Mouse (Mus musculus) lung, embryonic 14.5 days (tissue): ENCODE results near the gene Arhgap18. TPM values are rescaled to one million over a fixed set of nuclear protein-coding genes. Genes with fewer than 3 reads are reported as not detected.

Experiments
- ATAC-seq: fragments of 200-750 bp; cut with Nextera tagmentation; 2 replicates; pipeline ENCODE4 v1.8.0; 2017; ENCODE audit warnings: mild to moderate bottlenecking, moderate TSS enrichment, moderate library complexity; ENCODE audit not compliant: insufficient read depth
- DNase-seq: peaks from one replicate; pipeline ENCODE4 v3.0.0-alpha.2; 2015
- H3K27ac ChIP-seq: fragments of 300-500 bp; sonication (generic); 2 replicates; pipeline ENCODE4 v1.5.1; 2014; ENCODE audit warnings: low read depth, mild to moderate bottlenecking, moderate library complexity
- H3K27me3 ChIP-seq: fragments of 300-500 bp; sonication (generic); 2 replicates; pipeline ENCODE4 v1.6.1; 2014; ENCODE audit warnings: low read length, control low read depth; ENCODE audit not compliant: insufficient read depth
- H3K36me3 ChIP-seq: fragments of 300-500 bp; sonication (generic); 2 replicates; pipeline ENCODE4 v1.6.1; 2014; ENCODE audit warnings: control low read depth; ENCODE audit not compliant: insufficient read depth
- H3K4me1 ChIP-seq: fragments of 300-500 bp; sonication (generic); 2 replicates; pipeline ENCODE4 v1.6.1; 2014; ENCODE audit warnings: antibody characterized with exemption, control low read depth; ENCODE audit not compliant: insufficient read depth
- H3K4me2 ChIP-seq: fragments of 300-500 bp; sonication (generic); 2 replicates; pipeline ENCODE4 v1.6.1; 2014; ENCODE audit warnings: mild to moderate bottlenecking
- H3K4me3 ChIP-seq: fragments of 300-500 bp; sonication (generic); 2 replicates; pipeline ENCODE4 v1.5.1; 2014; ENCODE audit warnings: low read depth, low read length
- H3K9ac ChIP-seq: fragments of 300-500 bp; sonication (generic); 2 replicates; pipeline ENCODE4 v1.6.1; 2014
- H3K9me3 ChIP-seq: fragments of 300-500 bp; sonication (generic); 2 replicates; pipeline ENCODE4 v1.6.1; 2016; ENCODE audit warnings: low read depth, low read length, control low read depth
- CTCF ChIP-seq: IDR thresholded peaks from 2 replicates; pipeline ENCODE4 v1.5.1; 2016; ENCODE audit warnings: antibody characterized with exemption, low read depth
- WGBS: fragments of 180-500 bp; shearing (Covaris S2); extraction: QIAGEN DNeasy Blood & Tissue Kit; methylation state at CpG from one replicate; pipeline ENCODE4 v1.1.7; 2014; 5-methylcytosine and 5-hydroxymethylcytosine counted together
- polyA plus RNA-seq: library from polyadenylated mRNA; unstranded; fragments of >200 nt; fragmentation: Nextera tagmentation; extraction: Ambion mirVana; gene quantifications from 2 replicates; pipeline ENCODE4 v1.2.1, GENCODE M21; 2014

The Arhgap18 gene
- polyA plus RNA-seq, 1 experiment from 2014 or later, result 49.6 TPM

DNA sequence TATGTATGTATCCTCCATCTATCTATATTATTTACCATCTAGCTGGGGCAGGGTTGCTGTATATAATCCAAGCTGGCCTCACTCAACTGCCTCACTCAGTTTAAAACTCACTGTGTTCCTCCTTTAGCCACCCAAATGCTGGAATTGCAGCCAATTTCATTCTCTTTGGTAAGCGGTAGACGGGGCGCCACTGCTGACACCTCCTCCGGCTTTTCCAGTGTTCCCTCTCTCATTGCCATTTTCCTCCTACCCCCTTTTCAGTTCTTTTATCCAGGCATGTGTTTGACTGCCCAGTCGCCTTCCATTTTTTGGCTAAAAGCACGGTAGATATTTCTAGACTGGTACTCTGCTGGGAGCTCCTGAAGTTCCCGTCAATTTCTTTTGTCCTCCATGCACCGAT is 62.4 kb downstream of the Arhgap18 start:
- Histone ChIP-seq H3K36me3 (no peaks in the 10 kb centered on the region), H3K4me1 (no peaks in the 10 kb centered on the region), H3K4me3 (no peak overlapping the region), H3K27ac (no peak overlapping the region), H3K9ac (no peak overlapping the region), H3K4me2 (no peak overlapping the region), H3K27me3 (no peaks in the 10 kb centered on the region), H3K9me3 (no peaks in the 10 kb centered on the region)
- WGBS, result 91% methylated on average over 8 of the region's 8 CpGs
- DNase-seq (no peak), ATAC-seq (no peak)
- no peak for TF ChIP-seq CTCF

GRCm38 (mm10) chr10:26820326-26820725 is 67.1 kb downstream of the Arhgap18 start:
- ATAC-seq (no peak), DNase-seq (no peak)
- no peaks in the 10 kb centered on the region for H3K9me3 ChIP-seq
- H3K27me3 ChIP-seq, result no peaks in the 10 kb centered on the region
- no peaks in the 10 kb centered on the region for H3K36me3 ChIP-seq
- H3K4me3 ChIP-seq, result no peak overlapping the region
- no peak overlapping the region for H3K4me2 ChIP-seq
- no peak overlapping the region for H3K9ac ChIP-seq
- H3K27ac ChIP-seq, result no peak overlapping the region
- TF ChIP-seq CTCF, result no peak
- no peaks in the 10 kb centered on the region for H3K4me1 ChIP-seq

GRCm38 (mm10) chr10:26820936-26821335 is 67.7 kb downstream of the Arhgap18 start:
- no peak for DNase-seq
- 77% methylated on average over 1 of the region's 1 CpGs for WGBS
- no peak for TF ChIP-seq CTCF
- H3K9ac ChIP-seq, result no peak overlapping the region
- no peaks in the 10 kb centered on the region for H3K4me1 ChIP-seq
- H3K27me3 ChIP-seq, result no peaks in the 10 kb centered on the region
- no peaks in the 10 kb centered on the region for H3K9me3 ChIP-seq
- no peak for ATAC-seq
- H3K36me3 ChIP-seq, result no peaks in the 10 kb centered on the region
- no peak overlapping the region for H3K4me2 ChIP-seq
- no peak overlapping the region for H3K4me3 ChIP-seq
- no peak overlapping the region for H3K27ac ChIP-seq

- Histone ChIP-seq H3K4me2 (no peak overlapping the region), H3K27me3 (no peaks in the 10 kb centered on the region), H3K36me3 (no peaks in the 10 kb centered on the region), H3K4me1 (no peaks in the 10 kb centered on the region), H3K9me3 (no peaks in the 10 kb centered on the region), H3K4me3 (no peak overlapping the region), H3K9ac (no peak overlapping the region), H3K27ac (no peak overlapping the region)
- TF ChIP-seq CTCF, result no peak
- no peak for DNase-seq
- WGBS, result 63% methylated on average over 5 of the region's 5 CpGs
- ATAC-seq, result no peak
Observed at GRCm38 (mm10) chr10:26823997-26824396, 70.8 kb downstream of the Arhgap18 start.

- DNase-seq (no peak), ATAC-seq (no peak)
- Histone ChIP-seq H3K9me3 (no peaks in the 10 kb centered on the region), H3K27me3 (no peaks in the 10 kb centered on the region), H3K9ac (no peak overlapping the region), H3K27ac (no peak overlapping the region), H3K4me2 (no peak overlapping the region), H3K36me3 (no peaks in the 10 kb centered on the region), H3K4me1 (no peaks in the 10 kb centered on the region), H3K4me3 (no peak overlapping the region)
- TF ChIP-seq CTCF, result no peak
- 76% methylated on average over 8 of the region's 8 CpGs for WGBS
Observed at GRCm38 (mm10) chr10:26825246-26825889, 72.1 kb downstream of the Arhgap18 start.

GRCm38 (mm10) chr10:26827315-26827714 is 74.1 kb downstream of the Arhgap18 start:
- Histone ChIP-seq H3K4me1 (no peaks in the 10 kb centered on the region), H3K27ac (no peak overlapping the region), H3K27me3 (no peaks in the 10 kb centered on the region), H3K4me3 (no peak overlapping the region), H3K36me3 (no peaks in the 10 kb centered on the region), H3K9ac (no peak overlapping the region), H3K4me2 (no peak overlapping the region), H3K9me3 (no peaks in the 10 kb centered on the region)
- ATAC-seq, result no peak
- 52% methylated on average over 5 of the region's 5 CpGs for WGBS
- DNase-seq, result no peak
- no peak for TF ChIP-seq CTCF

DNA sequence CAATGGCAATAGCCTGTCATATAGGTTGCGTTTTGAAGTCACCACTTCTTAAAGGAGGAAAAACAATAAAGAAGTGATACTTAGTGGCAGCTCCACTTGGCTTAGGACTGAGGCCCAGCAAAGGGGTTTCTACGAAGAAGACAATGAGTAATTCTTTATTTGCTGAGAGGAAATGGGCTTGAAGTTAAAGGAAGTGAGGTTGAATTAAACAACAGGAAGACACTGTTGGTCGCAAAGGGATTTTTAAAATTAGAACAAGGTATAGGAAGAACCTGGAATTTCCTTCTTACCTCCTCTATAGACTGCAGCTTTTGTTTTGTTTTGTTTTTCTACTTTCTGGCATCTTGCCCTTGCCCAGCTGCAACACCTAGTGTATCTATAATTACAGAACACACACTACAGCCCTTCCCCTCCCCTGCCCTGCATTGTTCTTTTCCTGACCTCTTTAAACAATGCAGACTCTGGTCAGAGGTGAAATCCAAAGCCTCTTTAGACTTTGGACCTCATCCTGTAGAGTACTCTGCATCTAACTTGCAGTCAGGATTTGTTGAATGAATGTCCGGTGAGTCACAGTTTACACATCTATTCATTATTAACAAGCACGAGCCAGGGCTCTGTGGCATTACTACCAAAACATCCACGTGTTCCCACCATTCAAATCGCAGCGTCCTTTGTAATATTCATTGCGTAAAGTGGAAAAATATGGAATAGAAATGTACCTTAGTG is 75.4 kb downstream of the Arhgap18 start:
- 62% methylated on average over 9 of the region's 9 CpGs for WGBS
- no peak overlapping the region for H3K27ac ChIP-seq

More for the DNA sequence above, 75.4 kb downstream of the Arhgap18 start:
- H3K4me3 ChIP-seq, result no peak overlapping the region
- ATAC-seq, result peak; percentile 92
- H3K27me3 ChIP-seq, result no peaks in the 10 kb centered on the region
- DNase-seq, result peak; percentile 72
- H3K4me1 ChIP-seq, result no peaks in the 10 kb centered on the region
- no peak for TF ChIP-seq CTCF
- H3K4me2 ChIP-seq, result no peak overlapping the region
- H3K36me3 ChIP-seq, result no peaks in the 10 kb centered on the region
- no peaks in the 10 kb centered on the region for H3K9me3 ChIP-seq
- H3K9ac ChIP-seq, result no peak overlapping the region
